Mouse (Mus musculus) stomach, embryonic 16.5 days (tissue): ENCODE measurements around the gene Lpp. TPM values are rescaled to one million over a fixed set of nuclear protein-coding genes. Genes with fewer than 3 reads are reported as not detected.

Experiments used
- ATAC-seq: fragments of 200-750 bp; cut with Nextera tagmentation; 2 replicates; pipeline ENCODE4 v1.8.0; 2017; ENCODE audit warnings: moderate number of reproducible peaks, moderate TSS enrichment; ENCODE audit not compliant: insufficient read depth, low FRiP score
- H3K27ac ChIP-seq: fragments of 300-500 bp; sonication (generic); 2 replicates; pipeline ENCODE4 v1.5.1; 2014; ENCODE audit warnings: low read length
- H3K27me3 ChIP-seq: fragments of 300-500 bp; sonication (generic); 2 replicates; pipeline ENCODE4 v1.6.1; 2014; ENCODE audit warnings: low read length, control low read depth, mixed read lengths; ENCODE audit not compliant: control insufficient read depth, insufficient read depth
- H3K36me3 ChIP-seq: fragments of 300-500 bp; sonication (generic); 2 replicates; pipeline ENCODE4 v1.6.1; 2014; ENCODE audit warnings: low read length; ENCODE audit not compliant: control insufficient read depth, insufficient read depth
- H3K4me1 ChIP-seq: fragments of 300-500 bp; sonication (generic); 2 replicates; pipeline ENCODE4 v1.6.1; 2014; ENCODE audit warnings: low read length, control low read depth, mixed read lengths; ENCODE audit not compliant: control insufficient read depth, insufficient read depth
- H3K4me2 ChIP-seq: fragments of 300-500 bp; sonication (generic); 2 replicates; pipeline ENCODE4 v1.6.1; 2014; ENCODE audit warnings: low read depth, low read length, mixed read lengths
- H3K4me3 ChIP-seq: fragments of 300-500 bp; sonication (generic); replicated peaks from 2 replicates; pipeline ENCODE4 v1.5.1; 2014; ENCODE audit warnings: mild to moderate bottlenecking, low read length
- H3K9ac ChIP-seq: fragments of 300-500 bp; sonication (generic); 2 replicates; pipeline ENCODE4 v1.6.1; 2014; ENCODE audit warnings: low read length
- H3K9me3 ChIP-seq: fragments of 300-500 bp; sonication (generic); replicated peaks from 2 replicates; pipeline ENCODE4 v1.6.1; 2016; ENCODE audit warnings: low read length, control low read depth; ENCODE audit not compliant: control insufficient read depth
- WGBS: fragments of 180-500 bp; shearing (Covaris S2); extraction: QIAGEN DNeasy Blood & Tissue Kit; methylation state at CpG from one replicate; pipeline ENCODE4 v1.1.7; 2014; 5-methylcytosine and 5-hydroxymethylcytosine counted together
- polyA plus RNA-seq: library from polyadenylated mRNA; unstranded; fragments of >200 nt; fragmentation: Nextera tagmentation; extraction: Ambion mirVana; gene quantifications from 2 replicates; pipeline ENCODE4 v1.2.1, GENCODE M21; 2015

The Lpp gene
- polyA plus RNA-seq, 1 experiment from 2014 or later: 79.4 TPM

DNA sequence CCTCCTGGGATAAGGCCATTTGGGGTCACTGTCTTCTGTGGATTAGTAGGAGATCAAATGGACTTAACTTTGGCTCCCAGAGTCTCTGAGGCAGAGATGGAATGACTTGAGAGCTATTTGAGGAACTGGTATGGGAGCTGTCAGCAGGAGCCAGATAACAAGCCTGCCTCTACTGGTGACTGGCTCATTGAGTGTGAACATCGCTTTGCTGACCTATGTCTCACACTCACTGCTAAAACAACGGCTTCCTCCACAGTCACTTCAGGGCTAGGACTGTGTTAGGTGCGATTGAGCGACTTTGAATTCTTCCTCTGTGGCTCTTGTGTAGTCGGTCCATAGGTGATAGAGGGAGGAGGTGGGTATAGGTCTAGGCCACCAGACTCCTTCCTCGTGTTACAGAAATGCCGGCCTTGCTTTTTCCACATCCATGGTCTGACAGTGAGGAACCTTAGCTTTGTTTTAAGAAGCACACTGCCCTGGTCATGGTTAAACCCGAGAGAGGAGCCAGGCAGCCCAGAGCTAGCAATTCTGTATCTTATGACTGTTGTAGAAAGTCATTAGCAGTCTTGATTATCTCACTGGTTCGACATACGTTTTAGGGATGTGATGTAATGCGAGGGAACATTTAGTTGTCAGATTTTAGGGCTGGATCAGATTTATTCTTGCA lies 108.5 kb downstream of the Lpp start:
- Histone ChIP-seq H3K9me3 (no peaks in the 10 kb centered on the region), H3K27me3 (no peaks in the 10 kb centered on the region), H3K9ac (no peak overlapping the region), H3K4me2 (no peak overlapping the region), H3K27ac (no peak overlapping the region), H3K4me3 (no peak overlapping the region), H3K4me1 (no peaks in the 10 kb centered on the region), H3K36me3 (no peaks in the 10 kb centered on the region)
- WGBS: 75% methylated on average over 11 of the region's 11 CpGs
- no peak; the same call in 1 of the 2 replicates for ATAC-seq

DNA sequence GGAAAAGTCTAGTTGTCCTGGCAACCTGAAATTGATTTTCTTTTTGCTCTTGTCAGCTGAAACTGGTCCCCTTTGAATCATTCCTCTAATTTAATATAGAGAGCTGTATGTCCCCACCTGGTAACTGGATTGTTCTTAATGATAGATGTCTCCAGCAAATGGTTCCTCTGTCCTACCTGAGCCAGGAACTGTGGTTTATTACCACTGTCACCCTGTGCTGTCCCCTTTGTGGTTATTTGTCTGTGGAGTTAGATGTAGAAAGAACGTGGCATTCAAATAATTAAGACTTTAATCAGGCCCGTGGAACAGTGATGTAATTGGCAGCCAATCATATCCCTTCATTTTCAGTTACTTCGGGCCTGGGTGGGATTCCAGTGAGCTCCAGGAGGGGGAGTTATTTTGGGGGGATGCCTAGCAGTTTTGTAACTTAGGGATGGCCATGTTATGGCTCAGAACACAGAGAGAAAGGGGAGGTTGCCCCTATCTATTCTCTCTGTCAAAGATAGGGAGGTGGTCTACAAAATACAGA lies 109.1 kb downstream of the Lpp start:
- no peak for ATAC-seq
- Histone ChIP-seq H3K9ac (no peak overlapping the region), H3K4me1 (no peaks in the 10 kb centered on the region), H3K27ac (no peak overlapping the region), H3K9me3 (no peaks in the 10 kb centered on the region), H3K27me3 (no peaks in the 10 kb centered on the region), H3K36me3 (no peaks in the 10 kb centered on the region), H3K4me2 (no peak overlapping the region), H3K4me3 (no peak overlapping the region)
- WGBS: 79% methylated on average over 3 of the region's 3 CpGs

DNA sequence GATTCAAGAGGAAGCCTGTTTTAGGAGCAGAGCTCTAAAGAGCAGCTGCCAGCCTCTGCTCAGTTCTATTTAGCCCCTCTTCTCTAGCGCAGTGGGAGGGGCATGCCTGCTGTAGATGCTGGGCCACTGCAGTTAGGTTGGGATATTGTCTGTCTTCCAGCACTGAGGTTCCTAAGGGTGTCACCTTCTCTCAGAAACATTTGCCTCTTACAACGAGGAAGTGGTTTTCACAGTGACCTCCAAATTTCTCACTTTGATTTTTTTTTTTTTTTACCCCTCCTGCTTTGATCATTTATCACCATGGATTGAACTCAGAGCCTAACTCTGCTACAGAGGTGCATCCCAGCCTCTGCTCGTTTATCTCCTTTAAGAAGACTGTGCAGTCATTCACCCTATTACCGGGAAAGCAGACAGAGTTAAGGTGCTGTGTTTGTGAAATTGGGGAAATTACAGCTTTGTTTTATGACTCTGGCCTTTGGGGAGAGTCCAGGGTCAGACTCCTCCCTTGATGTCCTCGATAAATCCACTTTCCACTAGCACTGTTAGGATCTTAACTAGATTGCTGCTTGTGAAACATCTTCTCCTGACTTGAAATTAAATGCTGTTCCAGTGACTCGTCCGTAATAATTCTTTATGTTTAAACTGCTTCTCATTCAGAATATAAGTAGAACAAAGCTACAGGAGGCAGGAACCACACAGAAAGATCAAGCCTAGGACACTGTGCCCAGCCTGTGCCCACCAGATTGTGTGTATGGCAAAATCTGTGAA lies 111.7 kb downstream of the Lpp start:
- H3K4me1 ChIP-seq: no peaks in the 10 kb centered on the region
- no peaks in the 10 kb centered on the region for H3K36me3 ChIP-seq
- no peak for ATAC-seq
- 52% methylated on average over 7 of the region's 7 CpGs for WGBS
- H3K4me2 ChIP-seq: no peak overlapping the region
- no peaks in the 10 kb centered on the region for H3K9me3 ChIP-seq
- no peak overlapping the region for H3K27ac ChIP-seq
- H3K9ac ChIP-seq: no peak overlapping the region
- no peak overlapping the region for H3K4me3 ChIP-seq
- no peaks in the 10 kb centered on the region for H3K27me3 ChIP-seq

DNA sequence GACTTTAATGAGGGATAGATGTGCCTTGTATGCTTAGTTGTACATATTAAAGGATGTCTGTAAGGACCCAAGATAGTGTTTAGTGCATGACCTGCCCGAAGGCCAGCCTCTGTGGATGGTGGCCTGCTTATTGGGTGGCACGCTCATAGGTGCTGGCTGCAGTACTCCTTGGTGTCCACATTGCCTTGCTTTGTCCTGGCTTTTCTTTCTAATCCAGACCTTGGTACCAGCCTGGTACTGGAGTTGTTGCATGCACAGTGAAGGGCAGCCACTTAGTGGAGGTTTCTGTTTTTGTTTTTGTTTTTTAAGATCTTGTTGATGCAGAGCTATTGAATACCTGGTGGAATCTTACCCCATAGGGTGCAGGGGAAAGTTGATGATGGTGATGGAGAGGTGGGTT lies 112.9 kb downstream of the Lpp start:
- ATAC-seq: no peak
- H3K9me3 ChIP-seq: no peaks in the 10 kb centered on the region
- no peaks in the 10 kb centered on the region for H3K4me1 ChIP-seq
- H3K27me3 ChIP-seq: no peaks in the 10 kb centered on the region
- no peak overlapping the region for H3K4me2 ChIP-seq
- H3K27ac ChIP-seq: no peak overlapping the region
- no peak overlapping the region for H3K4me3 ChIP-seq
- H3K9ac ChIP-seq: no peak overlapping the region
- 87% methylated on average over 2 of the region's 2 CpGs for WGBS
- H3K36me3 ChIP-seq: no peaks in the 10 kb centered on the region

DNA sequence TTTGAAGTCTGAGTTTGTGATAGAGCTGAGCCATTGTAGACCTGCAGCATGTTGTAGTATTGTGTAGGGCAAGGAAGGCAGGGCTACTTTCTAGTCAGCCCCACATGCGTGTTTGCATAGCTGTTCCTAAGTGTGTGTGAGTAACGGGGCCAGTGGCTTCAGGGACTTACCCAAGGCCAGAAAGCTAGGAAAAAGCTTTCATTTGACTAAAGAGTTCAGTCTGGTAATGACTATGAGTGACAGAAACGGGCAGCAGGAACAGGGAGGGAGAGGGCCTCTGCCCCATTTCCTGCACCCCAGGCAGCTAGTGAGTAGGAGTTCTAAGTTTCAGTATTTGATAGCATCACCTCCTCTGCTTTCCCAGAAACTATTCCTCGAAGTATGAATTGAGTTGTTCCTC lies 113.4 kb downstream of the Lpp start:
- Histone ChIP-seq H3K4me3 (no peak overlapping the region), H3K36me3 (no peaks in the 10 kb centered on the region), H3K27ac (no peak overlapping the region), H3K9ac (no peak overlapping the region), H3K4me1 (no peaks in the 10 kb centered on the region), H3K4me2 (no peak overlapping the region), H3K27me3 (no peaks in the 10 kb centered on the region), H3K9me3 (no peaks in the 10 kb centered on the region)
- no peak for ATAC-seq
- WGBS: 57% methylated on average over 4 of the region's 4 CpGs

DNA sequence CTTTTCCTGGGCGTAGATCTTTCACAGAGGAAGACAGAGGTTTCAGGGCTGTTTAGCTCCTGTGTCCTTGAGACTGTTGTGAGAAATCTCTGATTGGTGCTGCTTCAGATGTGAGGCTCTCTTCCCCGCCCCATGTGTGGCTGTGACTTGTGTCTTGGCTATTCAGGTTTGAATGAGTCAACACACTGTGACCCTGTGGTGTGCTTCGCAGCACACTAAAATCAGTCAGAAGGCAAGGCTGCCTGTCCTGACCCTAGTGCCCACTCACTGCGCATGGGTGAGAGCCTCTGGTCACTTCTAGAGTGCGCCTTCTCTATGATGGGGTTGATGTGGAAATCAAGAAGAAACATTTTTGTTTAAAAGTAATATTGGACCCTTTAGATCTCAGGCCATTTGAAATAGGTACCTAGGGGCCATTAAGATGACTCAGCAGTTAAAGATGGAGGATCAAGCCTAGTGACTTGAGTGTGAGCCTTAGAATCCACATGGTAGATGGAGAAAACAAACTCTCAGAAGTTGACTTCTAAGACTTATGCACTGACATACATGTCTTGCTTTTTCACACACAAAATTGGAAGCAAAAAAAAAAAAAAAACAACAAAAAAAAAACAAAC lies 114.7 kb downstream of the Lpp start:
- 91% methylated on average over 5 of the region's 5 CpGs for WGBS
- Histone ChIP-seq H3K4me2 (no peak overlapping the region), H3K36me3 (no peaks in the 10 kb centered on the region), H3K9me3 (no peaks in the 10 kb centered on the region), H3K27ac (no peak overlapping the region), H3K4me3 (no peak overlapping the region), H3K4me1 (no peaks in the 10 kb centered on the region), H3K9ac (no peak overlapping the region), H3K27me3 (no peaks in the 10 kb centered on the region)
- no peak for ATAC-seq

DNA sequence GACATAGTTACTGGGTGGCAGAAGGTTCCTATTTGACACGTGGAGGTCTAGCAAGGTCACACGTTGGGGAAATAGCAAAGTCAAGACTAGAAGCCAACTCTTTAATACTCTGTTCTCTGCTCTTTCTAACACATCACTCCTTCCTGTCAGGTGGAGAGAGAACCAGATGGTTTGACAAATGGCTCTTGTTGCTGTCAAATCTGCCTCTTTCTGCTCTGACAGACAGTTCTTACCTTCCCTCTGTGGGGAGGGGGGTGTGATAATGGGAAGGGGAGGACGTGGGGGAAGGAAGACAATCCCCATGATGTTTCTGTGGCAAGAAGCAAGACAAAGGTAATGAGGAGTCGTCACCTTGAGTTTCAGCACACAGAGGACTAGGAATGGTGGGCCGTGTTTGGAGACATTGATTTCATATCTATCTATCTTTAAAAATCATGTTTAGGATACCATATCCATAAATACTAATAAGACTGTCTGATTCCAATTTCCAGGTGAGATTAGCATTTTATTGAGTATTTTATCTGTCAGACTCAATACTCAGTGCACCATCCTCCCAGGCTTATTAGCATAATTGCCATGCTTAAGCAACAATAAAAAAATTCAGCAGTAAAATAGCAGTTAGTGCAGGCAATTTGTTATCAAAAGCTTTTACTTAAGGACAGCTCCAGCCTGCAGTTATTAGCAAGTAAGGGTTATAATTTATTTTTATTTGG lies 115.9 kb downstream of the Lpp start:
- ATAC-seq: no peak
- 71% methylated on average over 5 of the region's 5 CpGs for WGBS

DNA sequence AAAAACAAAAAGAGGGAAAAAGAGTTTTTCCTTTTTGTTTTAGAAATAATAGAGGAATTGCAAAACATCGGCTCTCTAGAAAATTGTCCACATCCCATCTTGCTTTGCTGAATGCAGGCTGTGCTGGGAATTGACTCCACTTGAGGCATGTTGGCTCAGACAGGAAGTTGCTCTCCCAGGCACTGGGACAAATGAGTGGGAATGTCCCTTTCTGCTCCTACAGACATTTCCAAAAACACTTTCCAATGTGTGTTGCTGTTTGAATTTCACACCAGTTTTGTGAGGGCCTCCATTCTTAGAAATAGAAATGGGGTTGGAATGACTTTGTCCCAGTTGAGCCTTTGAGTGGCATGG lies 116.5 kb downstream of the Lpp start:
- Histone ChIP-seq H3K9ac (no peak overlapping the region), H3K4me1 (no peaks in the 10 kb centered on the region), H3K27me3 (no peaks in the 10 kb centered on the region), H3K4me3 (no peak overlapping the region), H3K4me2 (no peak overlapping the region), H3K36me3 (no peaks in the 10 kb centered on the region), H3K27ac (no peak overlapping the region), H3K9me3 (no peaks in the 10 kb centered on the region)
- ATAC-seq: no peak
- 84% methylated on average over 1 of the region's 1 CpGs for WGBS

More for the DNA sequence above, 115.9 kb downstream of the Lpp start:
- H3K27ac ChIP-seq: no peak overlapping the region
- no peak overlapping the region for H3K9ac ChIP-seq
- H3K27me3 ChIP-seq: no peaks in the 10 kb centered on the region
- no peaks in the 10 kb centered on the region for H3K9me3 ChIP-seq
- no peaks in the 10 kb centered on the region for H3K36me3 ChIP-seq
- H3K4me1 ChIP-seq: no peaks in the 10 kb centered on the region
- no peak overlapping the region for H3K4me2 ChIP-seq
- no peak overlapping the region for H3K4me3 ChIP-seq

DNA sequence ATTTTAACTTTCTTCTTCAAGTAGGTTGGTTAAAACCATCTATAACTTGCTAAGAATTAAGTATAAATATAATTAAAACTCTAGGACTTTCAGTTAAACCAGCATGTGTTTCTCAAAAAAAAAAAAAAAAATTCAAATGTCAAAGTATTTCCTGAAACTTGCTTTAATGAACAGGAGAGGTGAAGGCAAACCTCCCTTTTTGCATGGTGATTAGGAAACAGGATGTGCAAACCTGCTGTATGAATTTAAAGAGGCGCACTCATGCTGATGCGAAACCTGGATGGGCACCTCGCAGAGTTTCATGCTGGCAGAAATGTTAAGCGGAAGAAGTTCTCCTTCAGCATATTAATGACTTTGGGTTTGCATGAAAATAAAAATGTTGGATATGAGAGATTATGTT lies 119.9 kb downstream of the Lpp start:
- H3K27me3 ChIP-seq: no peaks in the 10 kb centered on the region
- peaks cover 3% of the 10 kb centered on the region; the same call in 1 of the 2 replicates for H3K4me1 ChIP-seq
- H3K36me3 ChIP-seq: no peaks in the 10 kb centered on the region
- H3K4me3 ChIP-seq: no peak overlapping the region
- no peak overlapping the region for H3K9ac ChIP-seq
- no peak for ATAC-seq
- H3K9me3 ChIP-seq: no peaks in the 10 kb centered on the region
- WGBS: 94% methylated on average over 4 of the region's 4 CpGs
- no peak overlapping the region for H3K4me2 ChIP-seq
- H3K27ac ChIP-seq: no peak overlapping the region
